Mouse (Mus musculus) liver, adult 2 months (tissue): ENCODE results near the gene Agrp.

Source experiments
- CTCF ChIP-seq: fragments of 200-500 bp; IDR thresholded peaks from 2 replicates; pipeline ENCODE4 v1.5.1; 2011; ENCODE audit warnings: low read depth, low read length, control low read depth
- POLR2A ChIP-seq: fragments of 200-500 bp; IDR thresholded peaks from 2 replicates; pipeline ENCODE4 v1.6.1; 2011; ENCODE audit warnings: low read length, control low read depth; ENCODE audit not compliant: insufficient read depth; ENCODE audit errors: extremely low read depth

DNA sequence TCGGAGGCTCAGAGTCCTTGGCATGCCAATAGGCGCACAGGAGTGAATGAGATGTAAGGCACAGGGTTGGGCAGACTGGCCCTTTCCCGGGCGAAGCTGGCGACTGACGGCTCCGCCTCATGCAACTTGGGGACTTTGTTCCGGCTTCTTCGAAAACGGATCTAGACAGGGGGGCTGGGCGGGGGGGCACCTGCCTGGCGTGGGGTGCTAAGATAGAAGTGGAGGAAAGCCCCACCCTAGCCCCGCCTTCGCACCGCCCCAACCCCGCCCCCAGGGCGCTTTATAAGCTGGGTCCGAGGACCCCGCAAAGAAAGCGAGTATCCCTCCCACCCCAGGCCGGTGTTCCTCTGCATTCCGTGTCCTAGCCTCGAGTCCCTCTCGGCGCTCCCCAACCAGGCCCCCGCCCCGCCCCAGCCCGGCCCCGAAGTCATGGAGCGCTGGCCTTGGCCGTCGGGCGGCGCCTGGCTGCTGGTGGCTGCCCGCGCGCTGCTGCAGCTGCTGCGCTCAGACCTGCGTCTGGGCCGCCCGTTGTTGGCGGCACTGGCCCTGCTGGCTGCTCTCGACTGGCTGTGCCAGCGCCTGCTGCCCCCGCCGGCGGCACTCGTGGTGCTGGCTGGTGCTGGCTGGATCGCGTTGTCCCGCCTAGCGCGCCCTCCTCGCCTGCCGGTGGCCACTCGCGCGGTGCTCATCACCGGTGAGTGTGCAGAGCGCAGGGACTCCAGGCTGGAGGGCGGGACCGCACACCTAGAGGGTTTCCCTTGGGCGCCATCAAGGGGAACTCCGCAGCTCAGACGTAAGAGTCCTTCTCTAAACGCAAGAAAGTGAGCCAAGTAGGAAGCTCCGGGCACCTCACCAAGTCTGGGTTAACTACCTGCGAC, 118.5 kb downstream of the Agrp start, which contains the start of gene Hsd11b2:
- TF ChIP-seq CTCF (no peak), POLR2A (no peak)
